Mouse (Mus musculus): ENCODE results near the gene Dmgdh. TPM values are rescaled to one million over a fixed set of nuclear protein-coding genes. Genes with fewer than 3 reads are reported as not detected.

Gene Dmgdh
- 0.09 and 0.14 TPM in 2 replicates for polyA plus RNA-seq (2015; fragmentation: Nextera tagmentation; extraction: Ambion mirVana)

DNA sequence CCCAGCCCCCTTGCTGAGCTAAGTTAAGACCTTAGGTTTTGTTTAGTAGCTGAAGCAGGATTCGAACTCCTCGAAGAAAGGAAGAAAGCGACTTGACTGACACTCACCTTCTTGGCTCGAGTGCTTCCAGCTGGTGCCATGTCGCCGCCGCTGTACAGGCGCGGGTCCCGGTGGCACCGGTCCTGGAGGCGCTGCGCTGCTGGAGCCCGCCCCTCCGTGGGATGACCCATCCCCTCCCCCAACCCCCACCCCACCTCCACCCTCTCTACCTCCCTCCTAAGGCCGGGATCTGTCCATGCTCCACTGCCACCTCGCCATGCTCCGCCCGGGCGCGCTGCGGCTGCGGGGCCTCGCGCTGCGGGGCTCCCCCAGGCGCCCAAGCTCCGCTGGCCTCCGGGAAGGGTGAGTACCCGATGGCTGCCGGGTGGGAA, at the start of gene Dmgdh, which contains the start of gene Bhmt2:
Gene Dmgdh, plus strand, starts transcription at position 303 of the 431 bp plus-strand sequence.
Gene Bhmt2, minus strand, starts transcription at position 172 of the 431 bp plus-strand sequence.
- no peak within 1 kb of the TSS for H3K9ac ChIP-seq (ENCODE audit: low read depth, low read length)
- H3K27me3 ChIP-seq (ENCODE audit: control insufficient read depth, insufficient read depth, low read depth, low read length) = no peaks in the 10 kb centered on the region
- no peaks in the 10 kb centered on the region for H3K9me3 ChIP-seq (replicated peaks; ENCODE audit: control insufficient read depth, low read length, poor library complexity, severe bottlenecking)
- no peaks in the 10 kb centered on the region for H3K36me3 ChIP-seq (ENCODE audit: control insufficient read depth, insufficient read depth, low read length)
- H3K4me2 ChIP-seq (ENCODE audit: low read length) = peak within 1 kb of the TSS; percentile 1; the same call in 1 of the 2 replicates
- H3K27ac ChIP-seq (ENCODE audit: low read length) = no peak within 1 kb of the TSS
- no peak for ATAC-seq
- no peak within 1 kb of the TSS for H3K4me3 ChIP-seq (ENCODE audit: low read depth, low read length)
- no peaks in the 10 kb centered on the region for H3K4me1 ChIP-seq (ENCODE audit: control insufficient read depth, insufficient read depth, low read length)
- 5% methylated on average over 31 of the region's 31 CpGs for WGBS

- H3K9ac ChIP-seq (ENCODE audit: low read depth, low read length) = no peak overlapping the region
- no peak overlapping the region for H3K27ac ChIP-seq (ENCODE audit: low read length)
- no peaks in the 10 kb centered on the region for H3K36me3 ChIP-seq (ENCODE audit: control insufficient read depth, insufficient read depth, low read length)
- WGBS = 19% methylated on average over 6 of the region's 6 CpGs
- ATAC-seq = no peak
- no peaks in the 10 kb centered on the region for H3K27me3 ChIP-seq (ENCODE audit: control insufficient read depth, insufficient read depth, low read depth, low read length)
- no peak overlapping the region for H3K4me3 ChIP-seq (ENCODE audit: low read depth, low read length)
- no peaks in the 10 kb centered on the region for H3K9me3 ChIP-seq (replicated peaks; ENCODE audit: control insufficient read depth, low read length, poor library complexity, severe bottlenecking)
- no peaks in the 10 kb centered on the region for H3K4me1 ChIP-seq (ENCODE audit: control insufficient read depth, insufficient read depth, low read length)
- no peak overlapping the region for H3K4me2 ChIP-seq (ENCODE audit: low read length)
Measured at GRCm38 (mm10) chr13:93628861-93629260, 45.4 kb upstream of the Dmgdh start.

DNA sequence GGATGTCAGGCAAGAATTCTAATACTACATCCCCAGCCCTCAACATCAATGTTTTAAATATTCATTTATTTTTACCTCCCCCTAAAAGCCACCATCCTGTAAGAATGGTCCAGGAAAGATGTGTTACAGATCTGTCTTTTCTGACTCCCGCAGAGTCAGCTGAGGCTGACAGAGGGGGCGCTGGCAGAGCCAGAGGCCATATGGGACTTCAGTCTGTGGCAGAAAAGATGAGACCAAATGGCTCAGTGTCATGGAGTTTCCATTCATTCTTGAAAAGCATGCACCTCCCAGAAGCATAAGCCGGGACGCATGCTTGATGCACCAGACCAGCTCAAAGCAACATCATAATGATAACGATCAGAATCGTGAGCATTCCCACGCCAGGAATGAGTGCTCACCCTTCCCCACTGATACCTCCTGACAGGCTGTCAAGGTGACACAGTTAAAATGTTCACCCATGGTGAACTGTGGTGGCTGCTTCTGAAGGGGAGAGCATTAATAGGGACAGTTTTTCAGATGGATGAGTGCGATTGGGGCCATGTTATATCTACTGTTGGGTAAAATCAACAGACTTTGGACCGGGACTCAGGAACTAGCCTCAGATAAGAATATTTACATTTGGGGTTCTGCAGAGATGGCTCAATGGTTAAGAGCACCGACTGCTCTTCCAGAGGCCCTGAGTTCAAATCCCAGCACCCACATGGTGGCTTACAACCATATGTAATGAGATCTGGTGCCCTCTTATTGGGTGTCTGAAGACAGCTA, 43.1 kb upstream of the Dmgdh start:
- Histone ChIP-seq H3K9ac (ENCODE audit: low read depth, low read length) (no peak overlapping the region), H3K36me3 (ENCODE audit: control insufficient read depth, insufficient read depth, low read length) (no peaks in the 10 kb centered on the region), H3K4me2 (ENCODE audit: low read length) (no peak overlapping the region), H3K27ac (ENCODE audit: low read length) (no peak overlapping the region), H3K9me3 (replicated peaks; ENCODE audit: control insufficient read depth, low read length, poor library complexity, severe bottlenecking) (no peaks in the 10 kb centered on the region), H3K4me1 (ENCODE audit: control insufficient read depth, insufficient read depth, low read length) (no peaks in the 10 kb centered on the region), H3K27me3 (ENCODE audit: control insufficient read depth, insufficient read depth, low read depth, low read length) (no peaks in the 10 kb centered on the region), H3K4me3 (ENCODE audit: low read depth, low read length) (no peak overlapping the region)
- no peak for ATAC-seq
- 86% methylated on average over 10 of the region's 10 CpGs for WGBS

DNA sequence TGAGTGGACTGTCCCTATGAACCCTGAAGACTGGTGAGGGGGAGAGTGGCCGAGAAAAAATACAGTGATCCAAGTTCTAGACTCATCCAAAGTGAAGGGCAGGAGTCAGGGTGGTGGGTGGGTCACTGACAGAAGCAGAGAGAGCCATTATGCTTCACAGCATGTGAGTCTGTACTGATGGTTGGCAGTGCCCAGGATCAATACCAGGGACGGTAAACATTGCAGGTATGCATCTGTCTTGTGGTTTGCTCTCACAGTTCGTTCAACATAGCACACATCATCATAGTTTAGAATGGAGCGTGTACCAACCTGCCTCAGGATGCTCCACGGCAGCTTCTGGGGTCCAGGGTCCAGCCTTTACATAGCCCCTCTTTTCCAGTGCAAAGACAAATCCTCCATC, 41.3 kb upstream of the Dmgdh start:
- no peak for ATAC-seq

DNA sequence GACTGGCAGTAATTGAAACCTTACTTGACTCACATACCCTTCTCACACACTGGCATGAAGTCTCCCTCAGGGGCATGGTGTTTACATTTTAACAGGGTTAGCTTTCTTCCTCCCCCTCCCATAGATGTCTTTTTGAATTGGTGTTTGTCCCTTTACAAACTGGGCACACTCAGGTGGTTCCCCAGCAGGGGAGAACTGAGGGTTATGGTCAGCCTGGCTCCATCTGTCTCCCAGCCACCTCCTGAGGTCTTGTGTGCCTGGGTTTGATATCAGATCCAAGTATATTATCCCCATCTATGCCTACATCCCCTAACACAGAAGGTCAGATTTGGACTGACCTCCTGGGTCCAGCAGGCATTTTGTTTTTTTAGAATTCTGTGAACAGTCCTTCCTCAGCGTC, 37.7 kb upstream of the Dmgdh start:
- H3K4me2 ChIP-seq (ENCODE audit: low read length) = no peak overlapping the region
- H3K4me1 ChIP-seq (ENCODE audit: control insufficient read depth, insufficient read depth, low read length) = no peaks in the 10 kb centered on the region
- ATAC-seq = no peak
- H3K4me3 ChIP-seq (ENCODE audit: low read depth, low read length) = no peak overlapping the region
- H3K27me3 ChIP-seq (ENCODE audit: control insufficient read depth, insufficient read depth, low read depth, low read length) = no peaks in the 10 kb centered on the region
- no peaks in the 10 kb centered on the region for H3K9me3 ChIP-seq (replicated peaks; ENCODE audit: control insufficient read depth, low read length, poor library complexity, severe bottlenecking)
- no peak overlapping the region for H3K9ac ChIP-seq (ENCODE audit: low read depth, low read length)
- H3K27ac ChIP-seq (ENCODE audit: low read length) = no peak overlapping the region
- WGBS = 100% methylated on average over 1 of the region's 1 CpGs
- no peaks in the 10 kb centered on the region for H3K36me3 ChIP-seq (ENCODE audit: control insufficient read depth, insufficient read depth, low read length)

More for the DNA sequence above, 41.3 kb upstream of the Dmgdh start:
- no peaks in the 10 kb centered on the region for H3K36me3 ChIP-seq (ENCODE audit: control insufficient read depth, insufficient read depth, low read length)
- H3K9me3 ChIP-seq (replicated peaks; ENCODE audit: control insufficient read depth, low read length, poor library complexity, severe bottlenecking) = no peaks in the 10 kb centered on the region
- 78% methylated on average over 5 of the region's 5 CpGs for WGBS
- no peak overlapping the region for H3K27ac ChIP-seq (ENCODE audit: low read length)
- H3K4me2 ChIP-seq (ENCODE audit: low read length) = no peak overlapping the region
- H3K27me3 ChIP-seq (ENCODE audit: control insufficient read depth, insufficient read depth, low read depth, low read length) = no peaks in the 10 kb centered on the region
- no peak overlapping the region for H3K9ac ChIP-seq (ENCODE audit: low read depth, low read length)
- H3K4me1 ChIP-seq (ENCODE audit: control insufficient read depth, insufficient read depth, low read length) = no peaks in the 10 kb centered on the region
- no peak overlapping the region for H3K4me3 ChIP-seq (ENCODE audit: low read depth, low read length)

DNA sequence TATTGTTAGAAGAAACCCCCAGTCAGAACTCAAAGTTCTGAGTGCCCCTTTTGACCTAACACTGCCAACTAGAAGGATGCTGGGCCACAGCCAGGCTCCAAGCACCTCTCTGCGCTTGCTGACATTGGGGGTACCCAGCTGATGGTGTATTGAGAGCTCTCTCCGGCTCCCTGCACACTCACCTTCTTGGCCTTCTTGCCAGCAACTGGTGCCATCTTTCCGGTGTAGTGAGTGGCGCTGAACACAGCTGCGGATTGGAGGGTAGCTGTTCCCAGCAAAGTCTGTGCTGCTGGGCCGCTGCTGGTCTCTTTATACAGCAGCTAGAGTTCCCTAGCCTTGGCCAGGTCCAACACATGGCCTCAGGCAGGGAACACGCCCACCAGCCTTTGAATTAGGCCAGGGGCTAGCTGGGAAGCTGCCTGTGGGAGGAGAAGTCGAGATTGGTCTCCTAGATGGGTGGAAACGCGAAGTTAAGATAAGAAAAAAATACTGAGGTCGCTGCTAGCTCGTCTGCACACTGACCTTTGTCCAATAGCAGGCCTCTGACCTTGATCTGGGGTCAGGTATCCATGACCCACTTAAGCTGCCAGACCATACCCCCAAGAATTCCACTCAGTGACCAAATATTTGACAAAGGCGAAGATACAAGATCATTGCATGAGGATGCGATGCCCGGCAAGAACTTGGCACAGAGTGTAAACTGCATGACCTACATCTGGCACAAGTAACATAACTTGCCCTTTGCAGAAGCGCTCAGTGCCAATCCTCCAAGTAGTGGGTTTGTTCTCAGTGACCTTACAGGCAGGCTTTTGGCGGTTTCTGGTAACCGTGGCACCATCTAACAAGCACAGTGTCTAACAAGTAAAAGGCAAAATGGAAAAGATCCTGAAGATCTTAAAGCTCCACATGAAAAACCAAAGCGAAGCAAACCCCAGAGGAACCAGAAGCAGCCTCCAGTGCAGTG, 36.7 kb upstream of the Dmgdh start, which contains the start of gene Bhmt:
Gene Bhmt, minus strand, starts transcription at position 680 of the 964 bp plus-strand sequence.
- Histone ChIP-seq H3K27me3 (ENCODE audit: control insufficient read depth, insufficient read depth, low read depth, low read length) (no peaks in the 10 kb centered on the region), H3K9me3 (replicated peaks; ENCODE audit: control insufficient read depth, low read length, poor library complexity, severe bottlenecking) (no peaks in the 10 kb centered on the region), H3K9ac (ENCODE audit: low read depth, low read length) (no peak within 1 kb of the TSS), H3K36me3 (ENCODE audit: control insufficient read depth, insufficient read depth, low read length) (no peaks in the 10 kb centered on the region), H3K4me1 (ENCODE audit: control insufficient read depth, insufficient read depth, low read length) (no peaks in the 10 kb centered on the region), H3K4me3 (ENCODE audit: low read depth, low read length) (no peak within 1 kb of the TSS), H3K4me2 (ENCODE audit: low read length) (no peak within 1 kb of the TSS), H3K27ac (ENCODE audit: low read length) (no peak within 1 kb of the TSS)
- no peak for ATAC-seq
- 78% methylated on average over 19 of the region's 19 CpGs for WGBS

DNA sequence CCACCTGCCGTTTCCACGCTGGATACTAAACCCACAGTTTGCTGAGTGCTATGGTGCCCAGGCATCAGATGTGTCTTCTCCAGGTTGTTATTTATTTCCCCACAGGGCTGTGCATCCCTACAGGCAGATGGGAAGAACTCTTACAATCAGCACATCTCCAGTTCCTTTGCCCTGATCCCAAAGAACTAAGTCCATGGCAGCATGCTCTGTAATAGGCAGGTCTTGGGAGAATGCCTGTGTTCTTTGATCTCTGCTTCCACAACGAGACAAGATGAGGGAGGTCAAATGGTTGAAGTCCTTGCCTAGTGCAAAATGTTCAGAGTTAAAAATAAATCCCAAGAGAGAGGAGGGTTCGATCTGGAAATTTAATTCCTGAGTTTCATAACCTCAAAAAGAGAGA, 34.6 kb upstream of the Dmgdh start:
- H3K27ac ChIP-seq (ENCODE audit: low read length) = no peak overlapping the region
- WGBS = 66% methylated on average over 4 of the region's 4 CpGs
- ATAC-seq = no peak

DNA sequence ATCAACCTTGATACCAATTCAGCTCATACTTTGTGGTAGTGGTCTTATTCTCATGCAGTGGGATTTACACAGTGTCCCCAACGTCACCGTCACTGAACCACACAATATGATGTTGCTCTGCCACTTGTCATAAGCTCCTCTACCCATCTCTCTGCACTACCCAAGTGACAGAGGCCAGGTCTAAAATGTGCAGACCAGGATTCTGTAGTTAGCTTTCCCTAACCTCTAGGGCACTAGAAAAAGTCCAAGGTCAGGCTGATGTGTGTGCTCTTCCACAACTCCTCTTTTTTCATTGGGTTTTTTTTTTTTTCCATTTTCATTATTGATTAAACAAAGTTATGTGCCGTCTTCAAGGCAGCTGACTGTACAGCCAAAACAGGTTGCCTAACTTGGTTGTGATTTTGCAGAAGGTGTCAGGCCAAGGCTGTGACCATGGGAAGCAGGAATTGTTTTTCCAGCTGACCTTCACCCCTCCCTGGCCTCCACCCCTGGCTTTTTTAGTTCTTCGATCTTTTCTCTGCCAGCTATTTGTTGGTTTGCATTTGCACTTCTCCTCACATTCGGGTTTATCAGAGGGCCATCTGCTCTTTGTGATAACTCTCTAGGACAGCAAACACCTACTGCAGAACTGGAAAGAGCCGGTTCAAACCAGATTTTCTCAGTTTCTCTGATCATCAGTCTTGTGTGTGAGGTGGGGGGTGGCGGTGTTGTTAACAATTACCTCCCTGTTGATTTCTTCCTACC, 25.7 kb upstream of the Dmgdh start:
- WGBS = 88% methylated on average over 7 of the region's 7 CpGs
- no peaks in the 10 kb centered on the region for H3K36me3 ChIP-seq (ENCODE audit: control insufficient read depth, insufficient read depth, low read length)
- H3K9me3 ChIP-seq (replicated peaks; ENCODE audit: control insufficient read depth, low read length, poor library complexity, severe bottlenecking) = no peaks in the 10 kb centered on the region
- H3K4me1 ChIP-seq (ENCODE audit: control insufficient read depth, insufficient read depth, low read length) = no peaks in the 10 kb centered on the region
- no peak overlapping the region for H3K4me3 ChIP-seq (ENCODE audit: low read depth, low read length)
- H3K27me3 ChIP-seq (ENCODE audit: control insufficient read depth, insufficient read depth, low read depth, low read length) = no peaks in the 10 kb centered on the region
- H3K27ac ChIP-seq (ENCODE audit: low read length) = no peak overlapping the region
- no peak for ATAC-seq
- no peak overlapping the region for H3K4me2 ChIP-seq (ENCODE audit: low read length)
- no peak overlapping the region for H3K9ac ChIP-seq (ENCODE audit: low read depth, low read length)

More for the DNA sequence above, 34.6 kb upstream of the Dmgdh start:
- no peak overlapping the region for H3K4me2 ChIP-seq (ENCODE audit: low read length)
- H3K9ac ChIP-seq (ENCODE audit: low read depth, low read length) = no peak overlapping the region
- H3K4me1 ChIP-seq (ENCODE audit: control insufficient read depth, insufficient read depth, low read length) = no peaks in the 10 kb centered on the region
- H3K27me3 ChIP-seq (ENCODE audit: control insufficient read depth, insufficient read depth, low read depth, low read length) = no peaks in the 10 kb centered on the region
- H3K9me3 ChIP-seq (replicated peaks; ENCODE audit: control insufficient read depth, low read length, poor library complexity, severe bottlenecking) = no peaks in the 10 kb centered on the region
- no peak overlapping the region for H3K4me3 ChIP-seq (ENCODE audit: low read depth, low read length)
- no peaks in the 10 kb centered on the region for H3K36me3 ChIP-seq (ENCODE audit: control insufficient read depth, insufficient read depth, low read length)

Data from midbrain, embryonic 16.5 days (tissue).